Mouse (Mus musculus) kidney, adult 11 months (tissue): ENCODE measurements around the gene AY358078.
"Not testable (repeated sequence)": the region's sequence is repeated elsewhere in the genome, so short reads cannot be mapped to it uniquely, and the experiment has no call there.

ENCODE experiments used
- DNase-seq: peaks from one replicate; pipeline ENCODE4 v3.0.0; 2022

The AY358078 gene

GRCm38 (mm10) chr14:51799746-51800145, at the start of gene AY358078:
Gene AY358078 (plus strand): TSS chr14:51800046.
- no peak for DNase-seq

DNA sequence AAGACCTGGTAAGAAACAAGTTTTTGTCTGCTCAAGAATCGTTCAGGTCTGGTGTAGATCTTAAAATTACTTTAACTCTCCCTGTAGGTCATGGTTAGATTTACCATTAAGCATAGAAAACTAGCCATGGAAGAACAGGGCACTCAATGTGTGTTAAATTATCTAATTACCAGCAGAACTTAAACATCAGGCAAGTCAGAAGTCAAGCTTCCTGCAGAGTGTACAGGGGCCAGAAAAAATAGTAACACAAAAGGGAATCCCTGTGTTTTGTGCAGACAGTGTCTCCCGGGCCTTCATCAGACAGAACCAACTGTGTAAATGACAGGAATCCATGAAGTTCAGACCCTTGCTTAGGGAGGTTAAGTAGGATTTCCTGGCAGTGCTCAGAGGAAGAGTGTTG, 43.9 kb upstream of the AY358078 start:
- DNase-seq: no peak

DNA sequence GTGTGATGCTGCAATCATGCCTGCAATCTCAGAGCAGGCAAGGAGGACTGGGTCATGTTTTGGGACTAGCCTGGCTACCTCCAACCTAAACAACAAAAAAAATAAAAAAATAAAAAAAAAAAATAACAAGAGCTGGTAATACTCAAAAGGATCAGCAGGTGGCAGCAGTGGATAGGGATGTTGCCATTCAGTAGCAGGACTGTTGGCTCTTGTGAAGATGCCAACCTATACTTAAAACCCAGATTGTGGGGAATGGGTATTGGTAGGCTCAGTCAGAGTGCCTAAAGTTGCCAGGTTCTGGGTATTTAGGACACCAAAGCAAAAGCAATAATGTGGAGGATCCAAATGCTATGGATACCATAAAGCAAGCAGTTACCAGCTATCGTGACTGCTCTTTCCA, 28.5 kb upstream of the AY358078 start:
- DNase-seq: not testable (repeated sequence)

DNA sequence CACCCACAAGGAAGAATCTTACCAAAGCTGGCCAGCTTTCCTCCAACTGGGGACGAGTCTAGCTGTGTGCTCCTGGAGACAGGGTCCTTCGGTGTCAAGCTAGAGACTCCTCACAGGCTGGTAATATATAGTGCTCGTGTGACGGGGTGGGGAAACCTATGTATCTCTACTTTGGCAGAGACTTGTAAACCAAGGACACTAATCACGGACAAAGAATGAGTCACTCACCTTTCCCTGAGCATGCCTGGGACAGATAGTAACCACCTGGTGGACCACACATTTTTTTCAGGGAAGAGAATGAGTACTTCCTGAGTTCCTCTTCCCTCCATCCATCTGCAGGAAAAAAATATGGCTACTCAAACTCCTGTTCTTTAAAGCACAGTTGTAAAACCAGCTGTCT, 26.4 kb upstream of the AY358078 start, which contains the start of gene Ang4:
Gene Ang4 (minus strand): TSS at position 101 of the 400 bp plus-strand sequence.
- DNase-seq: no peak

DNA sequence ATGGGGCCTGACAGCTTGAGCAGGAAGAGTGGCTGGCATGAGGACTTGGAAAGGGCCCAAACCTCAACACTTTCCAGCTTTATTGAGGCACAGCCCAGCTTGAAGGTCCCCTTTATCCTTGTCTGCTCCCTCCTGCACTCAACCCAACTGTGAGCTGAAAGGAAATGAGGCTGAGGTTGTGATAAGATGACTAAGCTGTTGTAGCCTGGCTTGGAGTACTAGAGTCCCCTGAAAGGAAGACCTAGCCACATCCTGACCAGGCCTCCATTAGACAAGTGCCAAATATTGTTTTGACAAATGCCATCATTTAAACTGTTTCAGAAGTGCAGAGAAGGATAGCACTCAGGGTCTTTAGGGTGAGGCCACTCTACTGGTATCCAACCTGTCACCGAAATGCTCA, 22.1 kb upstream of the AY358078 start:
- DNase-seq: no peak

DNA sequence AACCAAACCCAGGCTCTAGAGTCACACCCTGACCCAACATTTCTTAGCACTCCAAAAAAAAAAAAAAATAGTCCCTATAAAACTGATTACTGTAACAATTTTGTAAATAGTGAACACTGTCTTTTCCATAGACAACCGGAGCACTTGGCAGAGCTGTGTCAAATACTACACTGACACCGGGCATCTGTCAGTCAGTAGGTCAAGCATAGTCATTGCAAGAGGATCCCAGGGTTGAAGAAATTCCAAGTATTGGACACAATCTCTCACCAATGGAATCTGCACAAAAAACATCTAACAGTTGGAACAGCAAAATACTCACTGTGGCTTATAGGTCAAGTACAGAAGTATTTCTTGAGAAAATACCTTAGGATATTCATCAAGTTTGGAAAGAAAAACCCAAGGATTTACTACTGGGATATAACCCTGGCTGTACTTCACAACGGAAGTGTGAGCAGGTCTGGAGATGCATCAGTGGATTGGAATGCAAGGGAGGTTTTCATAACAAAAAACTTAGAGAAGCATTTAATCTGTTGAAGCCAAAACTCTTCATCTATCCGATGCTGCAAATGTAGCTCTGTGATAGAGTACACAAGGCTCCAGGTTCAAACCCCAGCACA, 20.9 kb upstream of the AY358078 start:
- no peak for DNase-seq

DNA sequence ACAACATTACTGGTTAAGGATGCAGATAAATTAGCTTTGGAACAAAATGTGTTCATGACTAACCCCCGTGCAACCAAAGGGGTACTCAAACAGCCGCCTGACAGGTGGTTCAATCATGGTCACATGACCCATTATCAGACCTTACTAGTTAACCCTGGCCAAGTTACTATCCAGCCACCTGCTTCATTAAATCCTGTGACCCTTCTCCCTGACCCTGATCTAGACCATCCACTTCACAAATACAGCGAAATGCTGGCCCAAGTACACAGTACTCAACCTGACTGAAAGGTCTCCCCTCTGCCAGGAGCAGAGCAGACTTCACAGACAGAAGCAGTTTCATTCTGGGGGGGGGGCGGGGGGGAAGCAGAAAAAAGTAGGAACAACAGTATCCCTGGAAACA, 13.5 kb upstream of the AY358078 start:
- no peak for DNase-seq

DNA sequence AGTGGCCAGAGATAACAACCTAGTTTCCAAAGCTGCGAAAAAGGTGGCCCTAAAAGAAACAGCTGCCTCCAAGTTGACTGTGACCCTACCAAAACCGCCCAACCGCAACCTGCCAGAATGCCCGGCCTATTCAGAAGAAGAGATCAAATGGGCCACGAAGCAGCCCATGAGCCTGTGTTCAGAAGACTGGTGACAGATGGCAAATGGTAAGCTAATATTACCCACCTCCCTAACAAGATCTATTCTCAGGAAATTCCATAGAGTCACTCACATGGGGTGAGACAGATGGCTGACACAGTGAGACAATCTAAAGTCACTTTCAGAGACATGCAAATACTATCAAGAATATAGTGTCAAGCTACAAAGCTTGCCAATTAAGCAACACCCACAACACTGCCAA, 12.8 kb upstream of the AY358078 start:
- no peak for DNase-seq

- DNase-seq: no peak
These were observed 10.7 kb upstream of the AY358078 start for GRCm38 (mm10) chr14:51789196-51789595.

- DNase-seq: no peak
These were observed 5.7 kb upstream of the AY358078 start for GRCm38 (mm10) chr14:51794106-51794505.

GRCm38 (mm10) chr14:51826625-51827024, 26.8 kb downstream of the AY358078 start:
- DNase-seq: no peak

- DNase-seq: not testable (repeated sequence)
These were observed 28.0 kb downstream of the AY358078 start for GRCm38 (mm10) chr14:51827842-51828241.

GRCm38 (mm10) chr14:51829188-51829587, 29.3 kb downstream of the AY358078 start:
- no peak for DNase-seq

GRCm38 (mm10) chr14:51838480-51838879, 38.6 kb downstream of the AY358078 start:
- DNase-seq: not testable (repeated sequence)

- DNase-seq: no peak
These were observed 42.4 kb downstream of the AY358078 start for GRCm38 (mm10) chr14:51842250-51842649.

DNA sequence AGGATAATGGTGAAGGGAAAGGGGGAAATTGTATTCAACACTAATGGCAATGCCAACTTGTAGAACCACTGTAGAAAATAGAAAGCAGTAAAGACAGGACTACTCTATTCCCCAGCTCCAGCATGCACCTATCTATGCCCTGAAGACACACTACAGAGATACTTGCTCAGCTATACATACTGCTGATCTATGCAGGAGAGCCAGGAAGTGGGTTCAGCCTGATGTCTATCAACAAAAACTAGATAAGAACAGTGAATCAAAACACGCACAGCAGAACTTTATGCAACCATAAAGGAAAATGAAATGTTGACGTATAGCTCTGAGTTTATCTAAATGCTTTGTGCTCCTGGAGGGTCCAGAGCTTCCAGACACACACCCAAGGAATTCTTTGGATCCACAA, 42.9 kb downstream of the AY358078 start:
- no peak for DNase-seq

- DNase-seq: no peak
These were observed 44.0 kb downstream of the AY358078 start for GRCm38 (mm10) chr14:51843882-51844281.

DNA sequence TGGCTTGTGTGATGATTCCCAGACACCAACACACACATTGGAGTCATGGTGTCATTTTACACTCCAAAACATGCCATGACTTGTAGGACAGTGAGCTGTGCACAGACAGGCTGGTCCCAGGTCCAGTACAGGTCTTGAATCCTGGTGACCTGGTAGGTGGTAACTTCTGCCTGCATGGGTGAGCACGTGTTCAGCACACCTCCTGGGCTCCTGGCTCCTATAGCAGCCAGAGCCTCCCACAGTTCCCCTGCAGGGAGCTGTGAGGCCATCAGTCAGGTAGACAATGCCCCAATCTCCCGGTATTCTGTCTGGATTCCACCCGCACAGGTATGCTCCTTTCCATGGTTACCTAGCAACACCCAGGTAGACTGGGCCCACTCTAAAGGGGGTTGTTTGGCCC, 46.7 kb downstream of the AY358078 start:
- no peak for DNase-seq

DNA sequence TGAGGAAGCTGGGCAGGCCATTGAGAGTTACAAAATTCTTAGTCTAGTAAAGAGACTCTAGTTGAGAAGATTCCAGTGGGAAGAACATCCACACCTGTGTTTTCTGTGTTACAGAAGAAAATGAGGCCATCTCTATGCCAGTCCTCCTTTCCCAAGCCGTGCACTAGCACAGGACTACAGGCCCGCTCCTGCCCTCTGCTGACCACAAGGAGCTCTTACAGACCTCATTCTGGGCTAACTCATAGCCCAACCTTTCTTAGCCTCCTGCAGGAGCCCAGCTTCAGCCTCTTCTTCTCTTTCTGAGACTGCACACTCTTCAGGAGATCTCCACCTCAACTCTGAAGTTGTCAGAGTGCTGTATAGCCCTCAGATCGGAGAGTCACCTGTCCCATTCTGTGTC, 51.2 kb downstream of the AY358078 start:
- DNase-seq: not testable (repeated sequence)

DNA sequence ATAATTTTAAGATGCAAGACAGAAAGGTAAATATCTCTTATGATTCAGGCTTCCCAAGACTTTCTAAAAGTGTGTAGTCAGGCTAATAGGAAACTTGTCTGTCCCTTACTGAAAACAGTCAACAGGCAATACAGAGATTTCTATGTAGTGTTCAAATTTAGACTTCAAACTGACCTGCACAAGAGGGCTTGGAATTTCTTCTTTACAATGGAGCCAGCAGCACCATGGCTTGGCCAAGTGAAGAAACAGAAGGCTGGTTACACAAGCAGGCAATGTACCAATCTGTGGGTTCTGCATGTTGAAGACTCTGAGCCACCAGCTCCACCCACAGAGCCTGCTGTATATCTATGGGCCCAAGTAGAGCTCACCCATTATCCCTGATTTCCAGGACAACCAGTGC, 53.6 kb downstream of the AY358078 start, which contains the start of gene Ear6:
Gene Ear6 (plus strand): TSS at position 301 of the 400 bp plus-strand sequence.
- no peak for DNase-seq

GRCm38 (mm10) chr14:51855280-51855679, 55.4 kb downstream of the AY358078 start:
- DNase-seq: not testable (repeated sequence)

DNA sequence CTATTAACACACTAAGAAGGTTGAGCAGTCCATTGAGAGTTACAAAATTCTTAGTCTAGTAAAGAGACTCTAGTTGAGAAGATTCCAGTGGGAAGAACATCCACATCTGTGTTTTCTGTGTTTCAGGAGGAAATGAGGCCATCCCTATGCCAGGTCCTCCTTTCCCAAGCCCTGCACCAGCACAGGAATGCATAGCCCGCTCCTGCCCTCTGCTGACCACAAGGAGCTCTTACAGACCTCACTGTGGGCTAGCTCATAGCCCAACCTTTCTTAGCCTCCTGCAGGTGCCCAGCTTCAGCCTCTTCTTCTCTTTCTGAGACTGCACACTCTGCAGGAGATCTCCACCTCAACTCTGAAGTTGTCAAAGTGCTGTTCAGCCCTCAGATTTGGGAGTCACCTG, 63.8 kb downstream of the AY358078 start:
- not testable (repeated sequence) for DNase-seq

DNA sequence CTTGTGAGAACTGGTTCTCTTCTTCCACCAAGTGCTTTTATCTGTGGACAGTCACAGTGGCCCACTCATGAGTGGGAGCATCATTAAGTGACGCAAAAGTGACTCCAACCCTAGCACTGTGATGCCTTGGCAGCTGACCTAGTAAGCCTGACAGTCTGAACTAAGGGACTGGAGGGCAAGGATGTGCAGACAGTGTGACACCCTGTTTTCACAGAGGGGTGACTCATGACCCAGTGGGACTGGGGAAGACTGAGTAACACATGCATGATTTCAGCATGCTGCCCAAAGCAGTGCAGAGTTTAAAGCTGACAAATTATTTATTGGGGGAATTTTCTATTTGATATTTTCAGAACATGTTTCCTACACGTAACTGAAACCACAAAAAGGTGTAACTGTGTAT, 70.9 kb downstream of the AY358078 start:
- DNase-seq: no peak

DNA sequence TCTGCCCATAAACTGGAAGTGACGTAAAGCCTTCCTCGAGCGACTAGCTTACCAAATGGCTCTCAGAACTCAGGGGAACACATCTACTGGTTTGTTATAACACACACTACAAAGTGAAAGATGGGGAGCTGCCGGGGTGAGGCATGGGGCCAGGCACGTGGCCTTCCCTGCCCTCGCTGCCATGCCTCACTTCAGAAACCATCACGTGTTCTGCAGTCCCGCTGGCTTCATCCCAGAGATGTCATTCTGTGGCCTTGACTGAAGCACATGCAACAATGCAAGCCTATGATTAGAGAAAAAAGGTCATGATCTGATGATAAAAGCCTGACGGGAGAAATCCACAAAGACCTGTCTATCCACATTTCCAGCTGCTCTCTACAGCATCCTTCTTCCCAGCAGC, 71.9 kb downstream of the AY358078 start:
- DNase-seq: no peak
